In the genomic region with DNA sequence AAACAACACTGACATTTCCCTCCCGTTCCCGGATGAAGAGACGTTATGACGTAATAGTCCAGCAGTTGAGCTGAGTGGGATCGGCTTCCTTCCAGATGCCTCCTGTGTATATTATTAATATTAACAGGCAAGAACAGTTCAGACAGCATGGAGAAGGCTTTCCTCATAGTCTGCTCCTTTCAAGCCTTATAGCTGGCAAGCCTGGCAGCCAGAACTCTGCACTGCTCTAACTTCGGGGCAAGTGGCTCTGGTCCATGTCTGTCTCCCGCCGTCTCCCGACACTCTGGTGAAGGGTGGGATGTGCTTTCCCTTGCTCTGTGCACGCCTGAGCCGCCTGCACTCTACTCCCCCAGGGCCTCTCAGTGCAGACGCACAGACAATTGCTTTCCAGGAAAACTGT, we compare ENCODE assay signal across 22 mouse cellular contexts.
A peak's percentile ranks its signal among the peaks of the same experiment; 100 is the strongest.
DNase-seq lines count a peak whose midpoint lies in the region; ATAC-seq lines count a peak whose summit lies in the region.
"Had no signal": no experiment of that assay in that cellular context is flagged by ENCODE, and none has a peak within 500 bp of the region (broad histone marks: within the 10 kb centered on the region; RNA-seq: fewer than 3 reads in every experiment).

No protein-coding gene starts in this region.

- no peaks in the 10 kb centered on the region for H3K36me3 ChIP-seq in heart, embryonic 15.5 days
- no peaks in the 10 kb centered on the region for H3K36me3 ChIP-seq in heart, embryonic 11.5 days (ENCODE audit: control insufficient read depth, insufficient read depth, low read length)
- H3K36me3 ChIP-seq in lung, embryonic 15.5 days: no peaks in the 10 kb centered on the region
- H3K36me3 ChIP-seq in intestine, embryonic 16.5 days (ENCODE audit: control insufficient read depth, insufficient read depth, low read length): no peaks in the 10 kb centered on the region
- H3K36me3 ChIP-seq in stomach, embryonic 16.5 days (ENCODE audit: control insufficient read depth, insufficient read depth, low read length): no peaks in the 10 kb centered on the region; the same call in 1 of the 2 replicates
- H3K36me3 ChIP-seq: midbrain, embryonic 15.5 days; neural tube, embryonic 15.5 days had no signal

- WGBS in heart, embryonic 15.5 days: 41% methylated on average over 12 of the region's 12 CpGs
- 63% methylated on average over 12 of the region's 12 CpGs for WGBS in heart, embryonic 11.5 days (ENCODE audit: insufficient replicate concordance)
- WGBS in lung, embryonic 15.5 days: 40% methylated on average over 12 of the region's 12 CpGs
- 47% methylated on average over 12 of the region's 12 CpGs for WGBS in intestine, embryonic 16.5 days
- 36% methylated on average over 12 of the region's 12 CpGs for WGBS in stomach, embryonic 16.5 days

- DNase-seq in lung, postnatal 36 days: no peak
- no peak for DNase-seq in natural killer cell, adult 2 months (ENCODE audit: low spot score in 2 of 2)
- DNase-seq: adrenal gland, postnatal 36 days; cerebellum, adult 11-12 months; cerebellum, postnatal 14 days; gastrocnemius, postnatal 36 days; layer of hippocampus, postnatal 36 days; liver; spleen, adult 18-20 months; thymus, postnatal 14 days had no signal

- no peak overlapping the region for H3K4me3 ChIP-seq in heart, embryonic 15.5 days
- no peak overlapping the region for H3K4me3 ChIP-seq in heart, embryonic 11.5 days (ENCODE audit: low read depth, low read length)
- H3K4me3 ChIP-seq in lung, embryonic 15.5 days: no peak overlapping the region
- H3K4me3 ChIP-seq in intestine, embryonic 16.5 days (ENCODE audit: low read length): no peak overlapping the region
- no peak overlapping the region for H3K4me3 ChIP-seq in stomach, embryonic 16.5 days (replicated peaks; ENCODE audit: low read length)
- H3K4me3 ChIP-seq: embryonic facial prominence, embryonic 13.5 days; hindbrain, embryonic 13.5 days; midbrain, embryonic 15.5 days; myocyte; neural tube, embryonic 15.5 days had no signal

- no peaks in the 10 kb centered on the region for H3K27me3 ChIP-seq in heart, embryonic 15.5 days
- H3K27me3 ChIP-seq in heart, embryonic 11.5 days (ENCODE audit: control insufficient read depth, insufficient read depth, low read length): no peaks in the 10 kb centered on the region
- no peaks in the 10 kb centered on the region for H3K27me3 ChIP-seq in lung, embryonic 15.5 days
- no peaks in the 10 kb centered on the region for H3K27me3 ChIP-seq in intestine, embryonic 16.5 days (replicated peaks; ENCODE audit: control insufficient read depth, insufficient read depth, low read length)
- H3K27me3 ChIP-seq in stomach, embryonic 16.5 days (ENCODE audit: control insufficient read depth, insufficient read depth, low read length): no peaks in the 10 kb centered on the region
- H3K27me3 ChIP-seq: embryonic facial prominence, embryonic 13.5 days; hindbrain, embryonic 13.5 days; midbrain, embryonic 15.5 days; neural tube, embryonic 15.5 days had no signal

- no peak overlapping the region for H3K9ac ChIP-seq in heart, embryonic 15.5 days
- H3K9ac ChIP-seq in heart, embryonic 11.5 days (ENCODE audit: low read depth, low read length): no peak overlapping the region
- no peak overlapping the region for H3K9ac ChIP-seq in lung, embryonic 15.5 days
- peak overlapping the region; percentile 38 for H3K9ac ChIP-seq in intestine, embryonic 16.5 days (ENCODE audit: low read depth, low read length)
- no peak overlapping the region for H3K9ac ChIP-seq in stomach, embryonic 16.5 days (ENCODE audit: low read length)
- H3K9ac ChIP-seq: embryonic facial prominence, embryonic 13.5 days; hindbrain, embryonic 13.5 days; midbrain, embryonic 15.5 days; neural tube, embryonic 15.5 days had no signal

- peak; percentile 67 for ATAC-seq in heart, embryonic 15.5 days (replicated peaks; ENCODE audit: insufficient number of reproducible peaks, insufficient read depth, low FRiP score, low read depth)
- ATAC-seq in heart, embryonic 11.5 days (replicated peaks; ENCODE audit: insufficient number of reproducible peaks, low FRiP score, low TSS enrichment): no peak
- peak; percentile 79; the same call in 1 of the 2 replicates for ATAC-seq in lung, embryonic 15.5 days (ENCODE audit: borderline replicate concordance, extremely low read depth, low FRiP score, low TSS enrichment)
- ATAC-seq in intestine, embryonic 16.5 days: peak; percentile 63
- ATAC-seq in stomach, embryonic 16.5 days (ENCODE audit: insufficient read depth, low FRiP score): peak; percentile 72; the same call in 1 of the 2 replicates
- ATAC-seq: forebrain, embryonic 16.5 days; inflammation-experienced regulatory T-cells, adult 6 months; midbrain, embryonic 15.5 days had no signal

- H3K27ac ChIP-seq in heart, embryonic 15.5 days: peak overlapping the region; percentile 53; the same call in 1 of the 2 replicates
- no peak overlapping the region for H3K27ac ChIP-seq in heart, embryonic 11.5 days (ENCODE audit: low read depth, low read length)
- 0 out of 2 replicates have a peak overlapping the region, but pooled peaks have one; percentile 16 for H3K27ac ChIP-seq in lung, embryonic 15.5 days
- H3K27ac ChIP-seq in intestine, embryonic 16.5 days (ENCODE audit: low read length): peak overlapping the region; percentile 15
- H3K27ac ChIP-seq in stomach, embryonic 16.5 days (ENCODE audit: low read length): no peak overlapping the region
- H3K27ac ChIP-seq: embryonic facial prominence, embryonic 13.5 days; hindbrain, embryonic 13.5 days; midbrain, embryonic 15.5 days; neural tube, embryonic 15.5 days had no signal

- H3K9me3 ChIP-seq in heart, embryonic 15.5 days (replicated peaks): no peaks in the 10 kb centered on the region
- H3K9me3 ChIP-seq in heart, embryonic 11.5 days (replicated peaks; ENCODE audit: control insufficient read depth, low read length): no peaks in the 10 kb centered on the region
- H3K9me3 ChIP-seq in lung, embryonic 15.5 days: no peaks in the 10 kb centered on the region
- H3K9me3 ChIP-seq in intestine, embryonic 16.5 days (ENCODE audit: control insufficient read depth, low read length): no peaks in the 10 kb centered on the region
- no peaks in the 10 kb centered on the region for H3K9me3 ChIP-seq in stomach, embryonic 16.5 days (replicated peaks; ENCODE audit: control insufficient read depth, low read length)
- H3K9me3 ChIP-seq: embryonic facial prominence, embryonic 13.5 days; hindbrain, embryonic 13.5 days; midbrain, embryonic 15.5 days; neural tube, embryonic 15.5 days had no signal

- peaks cover 17% of the 10 kb centered on the region for H3K4me1 ChIP-seq in heart, embryonic 15.5 days (replicated peaks)
- no peaks in the 10 kb centered on the region; the same call in 1 of the 2 replicates for H3K4me1 ChIP-seq in heart, embryonic 11.5 days (ENCODE audit: control insufficient read depth, insufficient read depth, low read length)
- no peaks in the 10 kb centered on the region; the same call in 1 of the 2 replicates for H3K4me1 ChIP-seq in lung, embryonic 15.5 days
- peaks cover 10% of the 10 kb centered on the region; the same call in 1 of the 2 replicates for H3K4me1 ChIP-seq in intestine, embryonic 16.5 days (ENCODE audit: control insufficient read depth, insufficient read depth, low read length)
- H3K4me1 ChIP-seq in stomach, embryonic 16.5 days (ENCODE audit: control insufficient read depth, insufficient read depth, low read length): no peaks in the 10 kb centered on the region
- H3K4me1 ChIP-seq: embryonic facial prominence, embryonic 13.5 days; hindbrain, embryonic 13.5 days; midbrain, embryonic 15.5 days; neural tube, embryonic 15.5 days had no signal

- no peak overlapping the region for H3K4me2 ChIP-seq in heart, embryonic 15.5 days
- H3K4me2 ChIP-seq in heart, embryonic 11.5 days: no peak overlapping the region
- H3K4me2 ChIP-seq in lung, embryonic 15.5 days: peak overlapping the region; percentile 9; the same call in 1 of the 2 replicates
- 0 out of 2 replicates have a peak overlapping the region, but pooled peaks have one; percentile 9 for H3K4me2 ChIP-seq in intestine, embryonic 16.5 days (ENCODE audit: low read depth, low read length)
- peak overlapping the region; percentile 2 for H3K4me2 ChIP-seq in stomach, embryonic 16.5 days (ENCODE audit: low read depth, low read length)
- H3K4me2 ChIP-seq: embryonic facial prominence, embryonic 13.5 days; hindbrain, embryonic 13.5 days; midbrain, embryonic 15.5 days; neural tube, embryonic 15.5 days had no signal

Comparison
In these comparisons a context has a peak if more than half of its experiments do, and no peak if none do; other contexts are left out.
1. H3K27ac ChIP-seq: peak in heart, embryonic 15.5 days (single experiment), lung, embryonic 15.5 days (single experiment) and intestine, embryonic 16.5 days (single experiment); none in heart, embryonic 11.5 days (single experiment) and stomach, embryonic 16.5 days (single experiment).
2. H3K4me2 ChIP-seq: peak in lung, embryonic 15.5 days (single experiment), intestine, embryonic 16.5 days (single experiment) and stomach, embryonic 16.5 days (single experiment); none in heart, embryonic 15.5 days (single experiment) and heart, embryonic 11.5 days (single experiment).